Mouse (Mus musculus): Measurements from ENCODE around the gene Gm12845. TPM values are rescaled to one million over a fixed set of nuclear protein-coding genes. Genes with fewer than 3 reads are reported as not detected.

The Gm12845 gene
- total and polyA plus RNA-seq, 2 experiments from 2014 or later = not detected

DNA sequence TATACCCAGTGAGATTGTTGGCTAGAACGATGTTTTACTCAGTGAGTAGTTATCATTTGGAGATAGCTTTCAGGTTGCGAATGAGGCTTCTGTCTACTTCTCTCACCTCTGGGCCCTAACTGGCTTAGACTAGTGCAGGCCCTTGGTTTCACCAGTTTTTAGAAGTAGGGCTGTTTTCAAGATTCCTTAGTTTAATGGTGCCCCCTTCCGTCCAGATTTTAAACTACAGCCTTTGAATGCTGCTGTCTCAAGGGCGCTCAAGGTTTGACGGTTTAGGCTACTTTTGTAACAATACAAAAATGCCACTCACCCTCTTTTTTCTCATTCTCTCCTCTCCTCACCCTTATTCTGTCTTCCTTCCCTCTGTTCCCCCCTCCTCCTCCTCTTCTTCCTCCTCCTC lies 46.7 kb downstream of the Gm12845 start:
- no peak overlapping the region for H3K27ac ChIP-seq (ENCODE audit: low read depth)
- peak; percentile 71 for DNase-seq (ENCODE audit: low spot score)

DNA sequence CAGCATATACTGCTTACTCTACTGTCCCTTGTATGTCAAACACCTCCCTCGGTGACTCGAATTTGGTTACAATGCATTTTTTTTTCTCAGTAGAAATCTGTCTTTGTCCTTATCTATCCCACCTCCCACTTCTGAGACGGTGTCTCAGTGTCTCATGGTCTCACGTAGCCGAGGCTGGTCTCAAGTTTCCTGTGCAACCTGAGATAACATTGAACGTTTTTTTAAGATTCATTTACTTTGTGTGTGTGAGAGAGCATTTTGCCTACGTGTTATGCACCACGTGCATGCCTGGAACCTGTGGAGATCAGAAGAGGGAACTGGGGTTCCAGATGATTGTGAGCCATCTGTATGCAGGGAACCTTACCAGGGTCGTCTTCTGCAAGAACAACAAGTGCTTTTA lies 48.7 kb downstream of the Gm12845 start:
- Histone ChIP-seq H3K4me2 (ENCODE audit: low read depth, low read length) (no peak overlapping the region), H3K36me3 (replicated peaks; ENCODE audit: control insufficient read depth, insufficient read depth, low read length) (no peaks in the 10 kb centered on the region), H3K27me3 (ENCODE audit: control insufficient read depth, insufficient read depth, low read length) (no peaks in the 10 kb centered on the region), H3K27ac (ENCODE audit: low read depth) (no peak overlapping the region), H3K4me3 (ENCODE audit: low read depth, low read length) (no peak overlapping the region), H3K9ac (replicated peaks; ENCODE audit: low read depth, low read length) (no peak overlapping the region), H3K9me3 (replicated peaks; ENCODE audit: control insufficient read depth, low read length) (no peaks in the 10 kb centered on the region), H3K4me1 (ENCODE audit: control insufficient read depth, insufficient read depth) (no peaks in the 10 kb centered on the region)
- TF ChIP-seq EP300 (IDR thresholded peaks at IDR 0.05; ENCODE audit: low read depth) = no peak
- TF ChIP-seq CTCF (IDR thresholded peaks at IDR 0.05; ENCODE audit: low read depth) = no peak
- no peak for ATAC-seq (ENCODE audit: insufficient read depth, low read depth)
- WGBS = 40% methylated on average over 9 of the region's 9 CpGs
- DNase-seq (ENCODE audit: low spot score) = no peak

More for the DNA sequence above, 46.7 kb downstream of the Gm12845 start:
- Histone ChIP-seq H3K27me3 (ENCODE audit: control insufficient read depth, insufficient read depth, low read length) (no peaks in the 10 kb centered on the region), H3K9ac (replicated peaks; ENCODE audit: low read depth, low read length) (no peak overlapping the region), H3K4me3 (ENCODE audit: low read depth, low read length) (no peak overlapping the region), H3K4me1 (ENCODE audit: control insufficient read depth, insufficient read depth) (no peaks in the 10 kb centered on the region), H3K36me3 (replicated peaks; ENCODE audit: control insufficient read depth, insufficient read depth, low read length) (no peaks in the 10 kb centered on the region), H3K9me3 (replicated peaks; ENCODE audit: control insufficient read depth, low read length) (no peaks in the 10 kb centered on the region), H3K4me2 (ENCODE audit: low read depth, low read length) (no peak overlapping the region)
- ATAC-seq (ENCODE audit: insufficient read depth, low read depth) = no peak
- WGBS = 20% methylated on average over 5 of the region's 5 CpGs
- TF ChIP-seq EP300 (IDR thresholded peaks at IDR 0.05; ENCODE audit: low read depth) (no peak), CTCF (IDR thresholded peaks at IDR 0.05; ENCODE audit: low read depth) (peak; percentile 59)

Other genes starting within 250 kb of the Gm12845 start
- gene Rnf220, start 227.4 kb upstream of the Gm12845 start, total RNA-seq (2014; rRNA removed; ENCODE audit: low replicate concordance) = 42.6 and 62.3 TPM in 2 replicates
- gene Rnf220, start 227.4 kb upstream of the Gm12845 start, polyA plus RNA-seq (2015; fragmentation: Nextera tagmentation; extraction: Ambion mirVana) = 24.6 and 25.6 TPM in 2 replicates
- 63.0 and 119 TPM in 2 replicates for gene Eri3, start 174.0 kb upstream of the Gm12845 start, total RNA-seq (2014; rRNA removed; ENCODE audit: low replicate concordance)
- 97.8 and 101 TPM in 2 replicates for gene Eri3, start 174.0 kb upstream of the Gm12845 start, polyA plus RNA-seq (2015; fragmentation: Nextera tagmentation; extraction: Ambion mirVana)
- 42.1 and 50.4 TPM in 2 replicates for gene Dmap1, start 42.1 kb upstream of the Gm12845 start, total RNA-seq (2014; rRNA removed; ENCODE audit: low replicate concordance)
- gene Dmap1, start 42.1 kb upstream of the Gm12845 start, polyA plus RNA-seq (2015; fragmentation: Nextera tagmentation; extraction: Ambion mirVana) = 32.1 and 32.6 TPM in 2 replicates
- gene Klf17, start 41.2 kb downstream of the Gm12845 start, total RNA-seq (2014; rRNA removed; ENCODE audit: low replicate concordance) = not detected in 2 replicates
- gene Klf17, start 41.2 kb downstream of the Gm12845 start, polyA plus RNA-seq (2015; fragmentation: Nextera tagmentation; extraction: Ambion mirVana) = not detected in 2 replicates
- gene Slc6a9, start 110.1 kb downstream of the Gm12845 start, total RNA-seq (2014; rRNA removed; ENCODE audit: low replicate concordance) = 2.1 and 3.6 TPM in 2 replicates
- gene Slc6a9, start 110.1 kb downstream of the Gm12845 start, polyA plus RNA-seq (2015; fragmentation: Nextera tagmentation; extraction: Ambion mirVana) = 1.7 and 2.0 TPM in 2 replicates
- gene Ccdc24, start 148.1 kb downstream of the Gm12845 start, total RNA-seq (2014; rRNA removed; ENCODE audit: low replicate concordance) = 1.4 and 1.6 TPM in 2 replicates
- 0.27 and 0.45 TPM in 2 replicates for gene Ccdc24, start 148.1 kb downstream of the Gm12845 start, polyA plus RNA-seq (2015; fragmentation: Nextera tagmentation; extraction: Ambion mirVana)
- 33.0 and 35.9 TPM in 2 replicates for gene B4galt2, start 159.1 kb downstream of the Gm12845 start, total RNA-seq (2014; rRNA removed; ENCODE audit: low replicate concordance)
- 5.9 and 6.1 TPM in 2 replicates for gene B4galt2, start 159.1 kb downstream of the Gm12845 start, polyA plus RNA-seq (2015; fragmentation: Nextera tagmentation; extraction: Ambion mirVana)
- 314 and 356 TPM in 2 replicates for gene Atp6v0b, start 162.9 kb downstream of the Gm12845 start, total RNA-seq (2014; rRNA removed; ENCODE audit: low replicate concordance)
- gene Atp6v0b, start 162.9 kb downstream of the Gm12845 start, polyA plus RNA-seq (2015; fragmentation: Nextera tagmentation; extraction: Ambion mirVana) = 216 and 235 TPM in 2 replicates
- 10.2 and 14.8 TPM in 2 replicates for gene Dph2, start 167.6 kb downstream of the Gm12845 start, total RNA-seq (2014; rRNA removed; ENCODE audit: low replicate concordance)
- 6.1 and 7.2 TPM in 2 replicates for gene Dph2, start 167.6 kb downstream of the Gm12845 start, polyA plus RNA-seq (2015; fragmentation: Nextera tagmentation; extraction: Ambion mirVana)
- 23.3 and 23.5 TPM in 2 replicates for gene Ipo13, start 190.6 kb downstream of the Gm12845 start, total RNA-seq (2014; rRNA removed; ENCODE audit: low replicate concordance)
- gene Ipo13, start 190.6 kb downstream of the Gm12845 start, polyA plus RNA-seq (2015; fragmentation: Nextera tagmentation; extraction: Ambion mirVana) = 30.3 and 31.8 TPM in 2 replicates
- gene Artn, start 205.4 kb downstream of the Gm12845 start, total RNA-seq (2014; rRNA removed; ENCODE audit: low replicate concordance) = not detected in 2 replicates
- gene Artn, start 205.4 kb downstream of the Gm12845 start, polyA plus RNA-seq (2015; fragmentation: Nextera tagmentation; extraction: Ambion mirVana) = 0.14 and 0.16 TPM in 2 replicates

Measured in heart, postnatal 0 days (tissue).